8 mouse cellular contexts compared by ENCODE assay signal in genomic region chr3:105705061-105705549, GRCm38 (mm10). TPM values are rescaled to one million over a fixed set of nuclear protein-coding genes. Genes with fewer than 3 reads are reported as not detected.
DNase-seq lines count a peak whose midpoint lies in the region; ATAC-seq and TF ChIP-seq lines count a peak whose summit lies in the region.

No protein-coding gene starts in this region.

- peaks cover 13% of the 10 kb centered on the region for H3K27me3 ChIP-seq in embryonic facial prominence, embryonic 15.5 days
- no peaks in the 10 kb centered on the region for H3K27me3 ChIP-seq in heart, embryonic 14.5 days (ENCODE audit: control insufficient read depth, insufficient read depth, low read length)
- H3K27me3 ChIP-seq in liver, postnatal 0 days (ENCODE audit: insufficient read depth, low read length) = peaks cover 31% of the 10 kb centered on the region

- H3K4me2 ChIP-seq in embryonic facial prominence, embryonic 15.5 days (replicated peaks) = peak overlapping the region; percentile 96
- H3K4me2 ChIP-seq in heart, embryonic 14.5 days (ENCODE audit: low read length) = peak overlapping the region; percentile 98
- H3K4me2 ChIP-seq in liver, postnatal 0 days (ENCODE audit: low read depth, low read length) = peak overlapping the region; percentile 95

- no peak for TF ChIP-seq POLR2A in olfactory bulb, adult 2 months (IDR thresholded peaks at IDR 0.05; ENCODE audit: insufficient read depth, low read depth, low read length)

- H3K36me3 ChIP-seq in embryonic facial prominence, embryonic 15.5 days = no peaks in the 10 kb centered on the region
- H3K36me3 ChIP-seq in heart, embryonic 14.5 days (ENCODE audit: control insufficient read depth, insufficient read depth, low read length) = no peaks in the 10 kb centered on the region
- no peaks in the 10 kb centered on the region for H3K36me3 ChIP-seq in liver, postnatal 0 days (replicated peaks; ENCODE audit: insufficient read depth, low read length)

- no peaks in the 10 kb centered on the region for H3K9me3 ChIP-seq in embryonic facial prominence, embryonic 15.5 days (replicated peaks)
- H3K9me3 ChIP-seq in heart, embryonic 14.5 days (ENCODE audit: control insufficient read depth, low read length) = no peaks in the 10 kb centered on the region
- no peaks in the 10 kb centered on the region for H3K9me3 ChIP-seq in liver, postnatal 0 days (ENCODE audit: low read length)

- DNase-seq in B cell, adult 2 months = peak; percentile 39 to 47
- peak; percentile 79 for DNase-seq in adrenal gland, postnatal 14 days
- peak; percentile 29 to 60 for DNase-seq in kidney, postnatal 36 days
- peak; percentile 42 for DNase-seq in liver, postnatal 0 days
- peak; percentile 71 for DNase-seq in thymus, postnatal 14 days

- 1% methylated on average over 28 of the region's 28 CpGs for WGBS in embryonic facial prominence, embryonic 15.5 days
- under 1% methylated on average over 28 of the region's 28 CpGs for WGBS in heart, embryonic 14.5 days
- under 1% methylated on average over 28 of the region's 28 CpGs for WGBS in liver, postnatal 0 days (ENCODE audit: insufficient replicate concordance)
- WGBS in olfactory bulb, adult 2 months = under 1% methylated on average over 28 of the region's 28 CpGs

- peak; percentile 68 for ATAC-seq in embryonic facial prominence, embryonic 15.5 days (ENCODE audit: insufficient number of reproducible peaks, low FRiP score, low TSS enrichment, low read depth)
- ATAC-seq in heart, embryonic 14.5 days (ENCODE audit: insufficient number of reproducible peaks, insufficient read depth, low FRiP score, low read depth) = peak; percentile 22
- ATAC-seq in liver, postnatal 0 days = peak; percentile 43

- no peak for TF ChIP-seq CTCF in liver, postnatal 0 days (IDR thresholded peaks at IDR 0.05; ENCODE audit: low read depth)
- no peak for TF ChIP-seq CTCF in olfactory bulb, adult 2 months (IDR thresholded peaks at IDR 0.05; ENCODE audit: insufficient read depth, low read depth, low read length)

- TF ChIP-seq EP300 in liver, postnatal 0 days (IDR thresholded peaks at IDR 0.05; ENCODE audit: low read depth) = no peak

- H3K4me3 ChIP-seq in embryonic facial prominence, embryonic 15.5 days (replicated peaks) = peak overlapping the region; percentile 57
- H3K4me3 ChIP-seq in heart, embryonic 14.5 days (ENCODE audit: control insufficient read depth in 1 of 2, insufficient read depth in 1 of 2, low read depth in 1 of 2, low read length in 2 of 2) = peak overlapping the region; percentile 51 to 57
- H3K4me3 ChIP-seq in liver, postnatal 0 days (ENCODE audit: low read depth, low read length) = peak overlapping the region; percentile 62
- H3K4me3 ChIP-seq in olfactory bulb, adult 2 months (ENCODE audit: insufficient read depth, low read depth, low read length) = peak overlapping the region; percentile 66

- peak overlapping the region; percentile 72 for H3K27ac ChIP-seq in embryonic facial prominence, embryonic 15.5 days (replicated peaks)
- peak overlapping the region in 1 of 2 experiments; percentile 41; a peak in 2 of 4 replicates for H3K27ac ChIP-seq in heart, embryonic 14.5 days (replicated peaks in 1 of 2; ENCODE audit: control insufficient read depth in 1 of 2, insufficient read depth in 1 of 2, low read depth in 2 of 2, low read length in 2 of 2)
- H3K27ac ChIP-seq in liver, postnatal 0 days (ENCODE audit: low read depth) = no peak overlapping the region
- peak overlapping the region; percentile 60 for H3K27ac ChIP-seq in olfactory bulb, adult 2 months (ENCODE audit: insufficient read depth, low read depth, low read length)

- peaks cover 28% of the 10 kb centered on the region for H3K4me1 ChIP-seq in embryonic facial prominence, embryonic 15.5 days
- H3K4me1 ChIP-seq in heart, embryonic 14.5 days (ENCODE audit: control insufficient read depth in 2 of 2, insufficient read depth in 2 of 2, low read length in 2 of 2) = peaks cover 18 to 51% of the 10 kb centered on the region in 2 experiments
- peaks cover 34% of the 10 kb centered on the region for H3K4me1 ChIP-seq in liver, postnatal 0 days (ENCODE audit: insufficient read depth)
- H3K4me1 ChIP-seq in olfactory bulb, adult 2 months (ENCODE audit: control insufficient read depth, insufficient read depth, low read length) = peaks cover 9% of the 10 kb centered on the region

- peak overlapping the region; percentile 34 for H3K9ac ChIP-seq in embryonic facial prominence, embryonic 15.5 days
- H3K9ac ChIP-seq in heart, embryonic 14.5 days (ENCODE audit: low read length) = peak overlapping the region; percentile 73
- H3K9ac ChIP-seq in liver, postnatal 0 days (replicated peaks) = peak overlapping the region; percentile 61

RNA-seq across cellular contexts. Expression of gene Inka2, which starts 0.7 kb away (rescaled TPM):
- total RNA-seq in adrenal gland, postnatal 14 days (2021) = 4.8 and 5.1 TPM in 2 replicates
- polyA plus RNA-seq in embryonic facial prominence, embryonic 15.5 days (2015; fragmentation: Nextera tagmentation; extraction: Ambion mirVana) = 5.2 and 6.7 TPM in 2 replicates
- 1.2 and 1.7 TPM in 2 replicates for polyA plus RNA-seq in heart, embryonic 14.5 days (2014; fragmentation: Nextera tagmentation; extraction: Ambion mirVana)
- 0.13 and 0.17 TPM in 2 replicates for polyA plus RNA-seq in liver, postnatal 0 days (2015; fragmentation: Nextera tagmentation; extraction: Ambion mirVana)
- not detected in 2 replicates for polyA plus RNA-seq in olfactory bulb, adult 2 months (2012; ENCODE audit: insufficient read depth, insufficient read length, low replicate concordance, missing spikeins)

RNA-seq across cellular contexts. Expression of gene Ddx20, which starts 17.7 kb away (rescaled TPM):
- total RNA-seq in adrenal gland, postnatal 14 days (2021) = 17.4 and 17.6 TPM in 2 replicates
- 30.6 and 32.6 TPM in 2 replicates for polyA plus RNA-seq in embryonic facial prominence, embryonic 15.5 days (2015; fragmentation: Nextera tagmentation; extraction: Ambion mirVana)
- polyA plus RNA-seq in heart, embryonic 14.5 days (2014; fragmentation: Nextera tagmentation; extraction: Ambion mirVana) = 17.0 and 20.2 TPM in 2 replicates
- 9.7 and 9.8 TPM in 2 replicates for polyA plus RNA-seq in liver, postnatal 0 days (2015; fragmentation: Nextera tagmentation; extraction: Ambion mirVana)
- not detected in 2 replicates for polyA plus RNA-seq in olfactory bulb, adult 2 months (2012; ENCODE audit: insufficient read depth, insufficient read length, low replicate concordance, missing spikeins)
